Mouse (Mus musculus) myocyte (in vitro differentiated cells): ENCODE measurements around the gene Gabrb1. TPM values are rescaled to one million over a fixed set of nuclear protein-coding genes. Genes with fewer than 3 reads are reported as not detected.
"Not testable (repeated sequence)": the region's sequence is repeated elsewhere in the genome, so short reads cannot be mapped to it uniquely, and the experiment has no call there.

ENCODE experiments used
- H3K27me3 ChIP-seq: one replicate; pipeline ENCODE4 v1.6.1; 2011; ENCODE audit not compliant: control insufficient read depth, insufficient read depth, insufficient read length
- H3K36me3 ChIP-seq: one replicate; pipeline ENCODE4 v1.6.1; 2011; ENCODE audit not compliant: control insufficient read depth, insufficient read depth
- H3K4me2 ChIP-seq: one replicate; pipeline ENCODE4 v1.6.1; 2011; ENCODE audit warnings: low read depth, control low read depth
- H3K4me3 ChIP-seq: one replicate; pipeline ENCODE4 v1.5.1; 2011; ENCODE audit warnings: mild to moderate bottlenecking, control low read depth, moderate library complexity
- H3K79me2 ChIP-seq: one replicate; pipeline ENCODE4 v1.6.1; 2011; ENCODE audit not compliant: control insufficient read depth, insufficient read depth
- H3ac ChIP-seq: one replicate; pipeline ENCODE4 v1.6.1; 2011; ENCODE audit not compliant: control insufficient read depth, insufficient read length
- CEBPB ChIP-seq: IDR thresholded peaks from 2 replicates; pipeline ENCODE4 v1.6.1; 2011; ENCODE audit warnings: mild to moderate bottlenecking, moderate library complexity; ENCODE audit not compliant: poor library complexity, insufficient read depth, severe bottlenecking
- E2F4 ChIP-seq: IDR thresholded peaks from one replicate; pipeline ENCODE4 v1.6.1; 2011; ENCODE audit warnings: mild to moderate bottlenecking, control low read depth, moderate library complexity; ENCODE audit not compliant: insufficient read depth
- MAX ChIP-seq: IDR thresholded peaks from one replicate; pipeline ENCODE4 v1.6.1; 2011; ENCODE audit warnings: low read depth, mild to moderate bottlenecking, control low read depth
- MYOD1 ChIP-seq, 3 experiments: IDR thresholded peaks; one replicate each; pipeline ENCODE4 v1.6.1; 2011; ENCODE audit warnings: control low read depth in 2 of 3, low read depth in 2 of 3, mild to moderate bottlenecking in 2 of 3, moderate library complexity in 1 of 3; ENCODE audit not compliant: insufficient read length in 2 of 3, control insufficient read depth in 1 of 3
- MYOG ChIP-seq, 3 experiments: IDR thresholded peaks; one replicate each; pipeline ENCODE4 v1.6.1; 2011; ENCODE audit warnings: control low read depth in 2 of 3, low read depth in 2 of 3, mild to moderate bottlenecking in 2 of 3; ENCODE audit not compliant: insufficient read length in 2 of 3, control insufficient read depth in 1 of 3, insufficient read depth in 1 of 3
- POLR2A ChIP-seq: IDR thresholded peaks from one replicate; pipeline ENCODE4 v1.6.1; 2011; ENCODE audit warnings: low read depth, mild to moderate bottlenecking, control low read depth, moderate library complexity; ENCODE audit not compliant: insufficient read length
- POLR2AphosphoS2 ChIP-seq: IDR thresholded peaks from one replicate; pipeline ENCODE4 v1.6.1; 2011; ENCODE audit warnings: low read depth, control low read depth; ENCODE audit not compliant: insufficient read length
- REST ChIP-seq: IDR thresholded peaks from one replicate; pipeline ENCODE4 v1.6.1; 2011; ENCODE audit warnings: mild to moderate bottlenecking, control low read depth, moderate library complexity; ENCODE audit not compliant: insufficient read depth, insufficient read length
- SRF ChIP-seq: IDR thresholded peaks from one replicate; pipeline ENCODE4 v1.6.1; 2011; ENCODE audit warnings: low read depth; ENCODE audit not compliant: control insufficient read depth, insufficient read length
- TCF12 ChIP-seq: IDR thresholded peaks from one replicate; pipeline ENCODE4 v1.6.1; 2011; ENCODE audit warnings: mild to moderate bottlenecking, control low read depth; ENCODE audit not compliant: poor library complexity, insufficient read depth, severe bottlenecking
- TCF3 ChIP-seq: IDR thresholded peaks from one replicate; pipeline ENCODE4 v1.6.1; 2011; ENCODE audit warnings: low read depth, control low read depth; ENCODE audit not compliant: insufficient read length
- USF1 ChIP-seq: IDR thresholded peaks from one replicate; pipeline ENCODE4 v1.6.1; 2011; ENCODE audit warnings: low read depth, mild to moderate bottlenecking, control low read depth, moderate library complexity
- polyA plus RNA-seq: library from polyadenylated mRNA; unstranded; fragments of >200 nt; fragmentation: generic; extraction: Trizol; gene quantifications from one replicate; pipeline ENCODE4 v1.2.1, GENCODE M21; 2012; ENCODE audit warnings: missing spikeins

Gene Gabrb1
- polyA plus RNA-seq, 1 experiment, result 0.01 TPM

- TF ChIP-seq CEBPB, result no peak
- no peak for TF ChIP-seq POLR2AphosphoS2
- no peak for TF ChIP-seq SRF
- no peak for TF ChIP-seq POLR2A
- no peak for TF ChIP-seq MAX
- TF ChIP-seq TCF3, result no peak
- TF ChIP-seq USF1, result no peak
- TF ChIP-seq MYOD1 (IDR thresholded peaks at IDR 0.05; ENCODE audit: control insufficient read depth in 1 of 3, insufficient read length in 2 of 3, low read depth in 2 of 3), result no peak
- no peak for TF ChIP-seq REST
- TF ChIP-seq MYOG (IDR thresholded peaks at IDR 0.05; ENCODE audit: control insufficient read depth in 1 of 3, insufficient read depth in 1 of 3, insufficient read length in 2 of 3, low read depth in 2 of 3), result no peak
- TF ChIP-seq TCF12, result no peak
- TF ChIP-seq E2F4, result no peak
- H3K36me3 ChIP-seq, result no peaks in the 10 kb centered on the region
- peak overlapping the region; percentile 15 for H3K4me2 ChIP-seq
- no peak overlapping the region for H3ac ChIP-seq
- no peaks in the 10 kb centered on the region for H3K27me3 ChIP-seq
- H3K4me3 ChIP-seq, result no peak overlapping the region
- H3K79me2 ChIP-seq, result no peaks in the 10 kb centered on the region
Observed at GRCm38 (mm10) chr5:72043226-72044151, 385.6 kb downstream of the Gabrb1 start.

GRCm38 (mm10) chr5:72046261-72046660 lies 388.3 kb downstream of the Gabrb1 start:
- no peak for TF ChIP-seq POLR2A
- no peak for TF ChIP-seq MYOD1 (IDR thresholded peaks at IDR 0.05; ENCODE audit: control insufficient read depth in 1 of 3, insufficient read length in 2 of 3, low read depth in 2 of 3)
- TF ChIP-seq REST, result no peak
- no peak for TF ChIP-seq USF1
- no peak for TF ChIP-seq MAX
- no peak overlapping the region for H3K4me2 ChIP-seq
- H3K27me3 ChIP-seq, result no peaks in the 10 kb centered on the region
- H3K4me3 ChIP-seq, result no peak overlapping the region
- H3ac ChIP-seq, result no peak overlapping the region
- no peaks in the 10 kb centered on the region for H3K79me2 ChIP-seq
- H3K36me3 ChIP-seq, result no peaks in the 10 kb centered on the region

GRCm38 (mm10) chr5:72064079-72064478 lies 406.2 kb downstream of the Gabrb1 start:
- no peak overlapping the region for H3ac ChIP-seq
- no peaks in the 10 kb centered on the region for H3K79me2 ChIP-seq
- no peak overlapping the region for H3K4me3 ChIP-seq
- TF ChIP-seq USF1 (no peak), MYOD1 (IDR thresholded peaks at IDR 0.05; ENCODE audit: control insufficient read depth in 1 of 3, insufficient read length in 2 of 3, low read depth in 2 of 3) (no peak), TCF12 (no peak), REST (no peak), POLR2A (no peak), E2F4 (no peak), MYOG (IDR thresholded peaks at IDR 0.05; ENCODE audit: control insufficient read depth in 1 of 3, insufficient read depth in 1 of 3, insufficient read length in 2 of 3, low read depth in 2 of 3) (no peak), CEBPB (no peak), TCF3 (no peak), MAX (no peak), SRF (no peak), POLR2AphosphoS2 (no peak)
- H3K36me3 ChIP-seq, result no peaks in the 10 kb centered on the region
- no peaks in the 10 kb centered on the region for H3K27me3 ChIP-seq
- no peak overlapping the region for H3K4me2 ChIP-seq

- no peak for TF ChIP-seq CEBPB
- no peak for TF ChIP-seq USF1
- no peak for TF ChIP-seq MAX
- no peak for TF ChIP-seq TCF3
- H3K27me3 ChIP-seq, result no peaks in the 10 kb centered on the region
- no peak overlapping the region for H3ac ChIP-seq
- no peak overlapping the region for H3K4me3 ChIP-seq
- no peaks in the 10 kb centered on the region for H3K79me2 ChIP-seq
- H3K4me2 ChIP-seq, result no peak overlapping the region
- H3K36me3 ChIP-seq, result no peaks in the 10 kb centered on the region
Observed at GRCm38 (mm10) chr5:72068826-72069225, 410.9 kb downstream of the Gabrb1 start.

- not testable (repeated sequence) for H3K27me3 ChIP-seq, H3K79me2 ChIP-seq, H3K36me3 ChIP-seq, H3K4me2 ChIP-seq, H3ac ChIP-seq, H3K4me3 ChIP-seq
Observed at GRCm38 (mm10) chr5:72069398-72069797, 411.5 kb downstream of the Gabrb1 start.
